Mouse (Mus musculus) adrenal gland, adult 8-10 months (tissue): ENCODE measurements around the gene Ndufa8. TPM values are rescaled to one million over a fixed set of nuclear protein-coding genes. Genes with fewer than 3 reads are reported as not detected.

Source experiments
- total RNA-seq, 4 experiments: library from RNA; stranded (reverse); gene quantifications; 2 replicates each; pipeline ENCODE4 v1.2.4; 2022

Gene Ndufa8
- total RNA-seq, 4 experiments from 2014 or later = 128 to 194 (median 170) TPM

Other genes with a start within 250 kb of the Ndufa8 start
- 1 to 10 TPM; 2.6 to 5.6 (median 4.0) TPM for gene Ttll11, start 69.5 kb downstream of the Ndufa8 start, total RNA-seq
- 1 to 10 TPM in 1 of 4 experiments, under 1 TPM in 3; 0.38 to 1.2 (median 0.57) TPM for gene Morn5, start 52 bp upstream of the Ndufa8 start, total RNA-seq
- 1 to 10 TPM in 2 of 4 experiments, under 1 TPM in 2; 0.49 to 2.2 (median 1.2) TPM for gene Lhx6, start 56.0 kb upstream of the Ndufa8 start, total RNA-seq
- gene Mrrf, start 87.0 kb upstream of the Ndufa8 start, total RNA-seq = 10 to 100 TPM; 22.1 to 29.7 (median 26.0) TPM
- gene Rbm18, start 87.4 kb upstream of the Ndufa8 start, total RNA-seq = 10 to 100 TPM; 26.7 to 32.6 (median 29.8) TPM
- 10 to 100 TPM; 13.6 to 28.0 (median 17.8) TPM for gene Ptgs1, start 181.0 kb upstream of the Ndufa8 start, total RNA-seq